Mouse (Mus musculus) embryonic fibroblast, embryonic 13.5 days (primary cell): ENCODE data around the gene Pard3b. TPM values are rescaled to one million over a fixed set of nuclear protein-coding genes. Genes with fewer than 3 reads are reported as not detected.

Source experiments
- H3K27ac ChIP-seq: 2 replicates; pipeline ENCODE4 v1.5.1; 2012; ENCODE audit warnings: low read length, control low read depth, inconsistent platforms; ENCODE audit not compliant: insufficient read depth
- H3K4me1 ChIP-seq: 2 replicates; pipeline ENCODE4 v1.6.1; 2011; ENCODE audit warnings: low read length; ENCODE audit not compliant: control insufficient read depth, insufficient read depth
- H3K4me3 ChIP-seq: 2 replicates; pipeline ENCODE4 v1.5.1; 2011; ENCODE audit warnings: mild to moderate bottlenecking, control low read depth, low read length; ENCODE audit not compliant: insufficient read depth
- CTCF ChIP-seq: IDR thresholded peaks from 2 replicates; pipeline ENCODE4 v1.5.1; 2011; ENCODE audit warnings: mild to moderate bottlenecking, control low read depth, low read length, moderate library complexity, borderline replicate concordance; ENCODE audit not compliant: insufficient read depth
- POLR2A ChIP-seq: IDR thresholded peaks from 2 replicates; pipeline ENCODE4 v1.6.1; 2011; ENCODE audit warnings: low read depth, mild to moderate bottlenecking, control low read depth, low read length, moderate library complexity
- polyA plus RNA-seq: library from polyadenylated mRNA; stranded (reverse); fragments of >200 nt; gene quantifications from 2 replicates; pipeline ENCODE4 v1.2.4, GENCODE M21; 2011; ENCODE audit warnings: low read depth; ENCODE audit not compliant: missing spikeins, insufficient read length

Pard3b gene
- polyA plus RNA-seq, 1 experiment: 6.9 TPM

- H3K27ac ChIP-seq: no peak overlapping the region
- peaks cover 6% of the 10 kb centered on the region for H3K4me1 ChIP-seq
- TF ChIP-seq CTCF (no peak), POLR2A (no peak)
- H3K4me3 ChIP-seq: no peak overlapping the region
Observed at GRCm38 (mm10) chr1:61846606-61847005, 208.0 kb downstream of the Pard3b start.

GRCm38 (mm10) chr1:61849029-61849714 lies 210.5 kb downstream of the Pard3b start:
- no peak for TF ChIP-seq CTCF
- no peak for TF ChIP-seq POLR2A
- no peak overlapping the region for H3K4me3 ChIP-seq
- H3K4me1 ChIP-seq: peaks cover 6% of the 10 kb centered on the region
- H3K27ac ChIP-seq: no peak overlapping the region

- no peak overlapping the region for H3K27ac ChIP-seq
- TF ChIP-seq CTCF (no peak), POLR2A (no peak)
- H3K4me3 ChIP-seq: no peak overlapping the region
- peaks cover 6% of the 10 kb centered on the region for H3K4me1 ChIP-seq
Observed at GRCm38 (mm10) chr1:61850471-61850870, 211.8 kb downstream of the Pard3b start.

- no peak for TF ChIP-seq CTCF
- TF ChIP-seq POLR2A: no peak
- Histone ChIP-seq H3K4me1 (peaks cover 6% of the 10 kb centered on the region), H3K27ac (no peak overlapping the region), H3K4me3 (no peak overlapping the region)
Observed at GRCm38 (mm10) chr1:61851176-61851575, 212.6 kb downstream of the Pard3b start.

- no peaks in the 10 kb centered on the region for H3K4me1 ChIP-seq
- no peak overlapping the region for H3K4me3 ChIP-seq
- TF ChIP-seq CTCF: no peak
- no peak for TF ChIP-seq POLR2A
- no peak overlapping the region for H3K27ac ChIP-seq
Observed at GRCm38 (mm10) chr1:61867286-61868082, 228.9 kb downstream of the Pard3b start.

GRCm38 (mm10) chr1:61874875-61875274 lies 236.3 kb downstream of the Pard3b start:
- Histone ChIP-seq H3K4me3 (no peak overlapping the region), H3K27ac (no peak overlapping the region), H3K4me1 (no peaks in the 10 kb centered on the region)
- no peak for TF ChIP-seq POLR2A
- no peak for TF ChIP-seq CTCF

- no peak overlapping the region for H3K4me3 ChIP-seq
- TF ChIP-seq CTCF (no peak), POLR2A (no peak)
- no peaks in the 10 kb centered on the region for H3K4me1 ChIP-seq
- H3K27ac ChIP-seq: no peak overlapping the region
Observed at GRCm38 (mm10) chr1:61879706-61880470, 241.3 kb downstream of the Pard3b start.

GRCm38 (mm10) chr1:61896048-61896447 lies 257.4 kb downstream of the Pard3b start:
- Histone ChIP-seq H3K27ac (no peak overlapping the region), H3K4me1 (no peaks in the 10 kb centered on the region), H3K4me3 (no peak overlapping the region)
- no peak for TF ChIP-seq CTCF
- no peak for TF ChIP-seq POLR2A

GRCm38 (mm10) chr1:61903271-61904007 lies 264.8 kb downstream of the Pard3b start:
- Histone ChIP-seq H3K27ac (no peak overlapping the region), H3K4me3 (no peak overlapping the region), H3K4me1 (peaks cover 5% of the 10 kb centered on the region)
- no peak for TF ChIP-seq CTCF
- no peak for TF ChIP-seq POLR2A
